Mouse (Mus musculus): ENCODE results near the gene Polr3b. TPM values are rescaled to one million over a fixed set of nuclear protein-coding genes. Genes with fewer than 3 reads are reported as not detected.

Gene Polr3b
- total RNA-seq, 2 experiments from 2014 or later, result 17.6 to 18.0 TPM

GRCm38 (mm10) chr10:84658088-84658848 lies 36.2 kb downstream of the Polr3b start:
- intact Hi-C loops (cut with DNase I), result no loop called here
- DNase-seq, result no peak

GRCm38 (mm10) chr10:84659281-84659680 lies 37.2 kb downstream of the Polr3b start:
- intact Hi-C loops (cut with DNase I), result no loop called here

GRCm38 (mm10) chr10:84662138-84662537 lies 40.0 kb downstream of the Polr3b start:
- intact Hi-C loops (cut with DNase I), result no loop called here
- DNase-seq, result no peak

More at GRCm38 (mm10) chr10:84659281-84659680, 37.2 kb downstream of the Polr3b start:
- no peak for DNase-seq

GRCm38 (mm10) chr10:84665713-84666260 lies 43.7 kb downstream of the Polr3b start:
- DNase-seq, result no peak
- intact Hi-C loops (cut with DNase I), result no loop called here

GRCm38 (mm10) chr10:84675653-84676052 lies 53.6 kb downstream of the Polr3b start:
- intact Hi-C loops (cut with DNase I), result no loop called here

GRCm38 (mm10) chr10:84676511-84676910 lies 54.4 kb downstream of the Polr3b start:
- intact Hi-C loops (cut with DNase I), result no loop called here

More at GRCm38 (mm10) chr10:84675653-84676052, 53.6 kb downstream of the Polr3b start:
- DNase-seq, result no peak

GRCm38 (mm10) chr10:84677871-84678270 lies 55.8 kb downstream of the Polr3b start:
- no peak for DNase-seq
- intact Hi-C loops (cut with DNase I), result no loop called here

More at GRCm38 (mm10) chr10:84676511-84676910, 54.4 kb downstream of the Polr3b start:
- no peak for DNase-seq

GRCm38 (mm10) chr10:84678441-84678840 lies 56.3 kb downstream of the Polr3b start:
- DNase-seq, result no peak
- intact Hi-C loops (cut with DNase I), result no loop called here

GRCm38 (mm10) chr10:84685444-84686121 lies 63.5 kb downstream of the Polr3b start:
- DNase-seq, result no peak
- intact Hi-C loops (cut with DNase I), result no loop called here

GRCm38 (mm10) chr10:84686122-84686497 lies 64.0 kb downstream of the Polr3b start:
- DNase-seq, result no peak

GRCm38 (mm10) chr10:84686705-84687104 lies 64.6 kb downstream of the Polr3b start:
- DNase-seq, result no peak
- intact Hi-C loops (cut with DNase I), result no loop called here

More at GRCm38 (mm10) chr10:84686122-84686497, 64.0 kb downstream of the Polr3b start:
- intact Hi-C loops (cut with DNase I), result no loop called here

- intact Hi-C loops (cut with DNase I), result no loop called here
Observed at GRCm38 (mm10) chr10:84687736-84688135, 65.6 kb downstream of the Polr3b start.

GRCm38 (mm10) chr10:84689846-84690245 lies 67.8 kb downstream of the Polr3b start:
- intact Hi-C loops (cut with DNase I), result no loop called here
- no peak for DNase-seq

More at GRCm38 (mm10) chr10:84687736-84688135, 65.6 kb downstream of the Polr3b start:
- DNase-seq, result no peak

- intact Hi-C loops (cut with DNase I), result no loop called here
- no peak for DNase-seq
Observed at GRCm38 (mm10) chr10:84690818-84691217, 68.7 kb downstream of the Polr3b start.

- intact Hi-C loops (cut with DNase I), result no loop called here
Observed at GRCm38 (mm10) chr10:84691692-84692091, 69.6 kb downstream of the Polr3b start.

GRCm38 (mm10) chr10:84693841-84694638 lies 71.9 kb downstream of the Polr3b start:
- intact Hi-C loops (cut with DNase I), result no loop called here
- no peak for DNase-seq

More at GRCm38 (mm10) chr10:84691692-84692091, 69.6 kb downstream of the Polr3b start:
- no peak for DNase-seq

GRCm38 (mm10) chr10:84700236-84700987 lies 78.3 kb downstream of the Polr3b start:
- intact Hi-C loops (cut with DNase I), result no loop called here
- DNase-seq, result no peak

GRCm38 (mm10) chr10:84701110-84701509 lies 79.0 kb downstream of the Polr3b start:
- intact Hi-C loops (cut with DNase I), result no loop called here
- DNase-seq, result no peak

GRCm38 (mm10) chr10:84702115-84702514 lies 80.0 kb downstream of the Polr3b start:
- DNase-seq, result no peak
- intact Hi-C loops (cut with DNase I), result no loop called here

GRCm38 (mm10) chr10:84704594-84704993 lies 82.5 kb downstream of the Polr3b start:
- no peak for DNase-seq
- intact Hi-C loops (cut with DNase I), result no loop called here
